Comparison of ENCODE assay signal across 22 mouse cellular contexts in the genomic region with DNA sequence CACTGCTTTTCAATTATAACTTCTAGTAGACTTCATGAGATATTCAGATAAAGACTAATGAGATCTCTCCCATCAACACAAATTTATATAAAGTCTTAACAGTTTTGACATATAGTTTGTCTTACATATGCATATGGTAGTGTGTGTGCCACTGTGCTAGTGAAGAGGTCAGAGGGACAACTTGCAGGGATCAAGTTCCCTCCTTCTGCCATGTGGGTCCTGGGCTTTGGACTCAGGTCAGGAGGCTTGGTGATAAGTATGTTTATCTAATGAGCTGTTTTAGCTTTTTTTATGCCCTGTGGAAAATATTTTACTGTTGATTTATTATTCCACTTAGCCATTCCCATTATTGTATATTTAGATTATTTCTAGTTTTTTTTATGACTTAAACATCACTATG.
"Had no signal": no experiment of that assay in that cellular context is flagged by ENCODE, and none has a peak within 500 bp of the region (broad histone marks: within the 10 kb centered on the region; RNA-seq: fewer than 3 reads in every experiment).

No protein-coding gene starts in this region.

- H3K27ac ChIP-seq: hindbrain, embryonic 13.5 days; hindbrain, embryonic 15.5 days; hindbrain, postnatal 0 days; kidney, postnatal 0 days; limb, embryonic 13.5 days; limb, embryonic 15.5 days had no signal

- H3K27me3 ChIP-seq: heart, embryonic 12.5 days; hindbrain, embryonic 13.5 days; hindbrain, embryonic 15.5 days; kidney, embryonic 15.5 days; limb, embryonic 13.5 days; limb, embryonic 15.5 days had no signal

- H3K9ac ChIP-seq: forebrain, postnatal 0 days; heart, embryonic 12.5 days; hindbrain, embryonic 13.5 days; hindbrain, embryonic 15.5 days; kidney, embryonic 15.5 days; limb, embryonic 13.5 days; limb, embryonic 15.5 days had no signal

- H3K36me3 ChIP-seq: heart, embryonic 12.5 days; hindbrain, embryonic 13.5 days; hindbrain, embryonic 15.5 days; kidney, embryonic 15.5 days; limb, embryonic 13.5 days; limb, embryonic 15.5 days had no signal

- H3K4me2 ChIP-seq: heart, embryonic 12.5 days; hindbrain, embryonic 13.5 days; hindbrain, embryonic 15.5 days; kidney, embryonic 15.5 days; limb, embryonic 13.5 days; limb, embryonic 15.5 days had no signal

- ATAC-seq: forebrain, postnatal 0 days; hindbrain, postnatal 0 days; intestine, embryonic 16.5 days had no signal

- H3K9me3 ChIP-seq: heart, embryonic 12.5 days; hindbrain, embryonic 13.5 days; hindbrain, embryonic 15.5 days; kidney, embryonic 15.5 days; limb, embryonic 13.5 days; limb, embryonic 15.5 days had no signal

- DNase-seq: forebrain, postnatal 0 days; gastrocnemius, postnatal 14 days; gastrocnemius, postnatal 36 days; heart, adult 18-20 months; heart, postnatal 10 days; kidney, adult 11 months; kidney, adult 2 months; kidney, adult 9 months; kidney, postnatal 14 days; kidney, postnatal 36 days; layer of hippocampus, adult 9-11 months; layer of hippocampus, postnatal 36 days; left cerebral cortex, postnatal 4 days had no signal

- H3K4me3 ChIP-seq: heart, embryonic 12.5 days; hindbrain, embryonic 13.5 days; hindbrain, embryonic 15.5 days; kidney, embryonic 15.5 days; limb, embryonic 13.5 days; limb, embryonic 15.5 days had no signal
